Mouse (Mus musculus) right cerebral cortex, postnatal 14 days (tissue): ENCODE data around the gene Yju2.
A peak's percentile ranks its signal among the peaks of the same experiment; 100 is the strongest.
"Not testable (repeated sequence)": the region's sequence is repeated elsewhere in the genome, so short reads cannot be mapped to it uniquely, and the experiment has no call there.

Experiments used
- DNase-seq: peaks from one replicate; pipeline ENCODE4 v3.0.0; 2022

Gene Yju2

DNA sequence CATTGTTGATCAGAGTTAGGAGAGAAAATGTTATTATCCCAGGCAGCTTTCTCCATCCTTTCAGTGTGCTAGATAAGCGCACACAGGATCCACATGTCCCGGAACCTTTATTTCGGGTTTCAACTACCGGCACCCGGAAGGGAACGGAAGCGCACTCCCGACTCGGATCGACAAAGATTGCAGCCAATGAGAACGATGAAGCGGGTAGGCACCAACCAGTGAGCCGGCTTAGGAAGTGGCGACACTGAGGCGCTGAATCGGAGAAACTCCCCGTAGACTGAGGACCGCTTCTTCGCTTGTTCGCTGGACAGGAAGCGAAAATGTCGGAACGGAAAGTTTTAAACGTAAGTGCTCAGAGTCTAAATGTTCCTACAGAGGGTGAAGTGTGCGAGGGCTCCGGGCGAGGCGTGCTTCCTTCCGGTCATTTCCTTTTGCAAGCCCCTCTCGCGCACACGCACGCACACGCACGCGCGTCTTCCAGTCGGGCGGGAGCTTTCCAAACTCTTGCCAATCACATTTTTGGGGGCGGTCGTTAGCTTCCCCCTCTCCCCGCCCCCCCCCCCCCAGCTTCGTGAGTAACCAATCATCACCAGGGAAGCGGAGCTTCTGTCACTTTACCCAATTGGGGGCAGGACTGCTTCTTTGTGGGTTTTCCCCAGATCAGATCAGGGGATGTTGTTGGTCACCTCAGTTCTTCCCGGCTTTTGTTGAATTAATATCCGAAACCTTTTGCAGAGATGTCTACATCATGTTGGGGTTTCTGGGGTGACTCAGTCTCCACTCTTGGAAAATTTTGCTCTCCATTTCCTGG is at the start of gene Yju2:
Gene Yju2 (plus strand): TSS at position 182 of the 811 bp plus-strand sequence.
- peak; percentile 87 for DNase-seq

DNA sequence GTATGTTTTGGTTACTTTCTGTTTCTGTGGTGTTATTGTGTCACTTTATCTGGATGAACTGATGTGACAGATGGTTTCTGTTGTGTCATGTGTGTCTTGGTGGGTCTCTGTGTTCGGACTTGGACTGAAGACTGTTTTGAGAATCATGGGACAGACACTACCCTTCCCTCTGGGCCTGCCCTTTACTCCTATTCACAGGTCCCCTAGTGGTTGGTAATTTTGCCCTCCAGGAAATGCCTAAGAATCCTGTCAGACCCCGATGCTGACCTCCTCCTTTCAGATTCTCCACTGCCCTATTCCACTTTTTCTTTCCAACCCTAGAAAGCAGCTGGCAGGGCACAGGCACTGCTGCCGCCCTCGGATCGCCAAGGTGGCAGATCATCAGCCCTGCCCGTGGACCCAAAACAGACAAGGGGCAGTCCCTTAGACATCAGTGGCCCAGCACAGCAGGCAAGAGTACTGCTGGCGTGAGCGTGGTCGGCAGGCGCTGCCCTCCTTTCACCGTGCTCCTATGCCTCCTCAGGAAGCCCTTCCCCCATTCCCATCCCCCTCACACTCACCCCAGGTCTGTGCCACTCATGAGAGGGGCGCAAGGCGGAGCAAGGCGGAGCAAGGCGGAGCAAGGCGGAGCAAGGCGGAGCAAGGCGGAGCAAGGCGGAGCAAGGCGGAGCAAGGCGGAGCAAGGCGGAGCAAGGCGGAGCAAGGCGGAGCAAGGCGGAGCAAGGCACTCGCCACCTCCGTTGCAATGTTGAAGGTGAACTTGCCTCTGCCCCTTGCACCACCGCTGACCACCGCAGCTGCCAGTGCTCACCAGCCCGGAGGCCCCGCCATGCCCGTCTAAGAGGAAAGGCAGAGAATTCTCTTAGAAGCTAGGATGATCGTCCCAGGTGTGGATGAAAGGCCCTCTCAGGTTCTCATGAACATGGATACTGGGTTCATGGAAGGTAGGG is 27.1 kb upstream of the Yju2 start:
- peak; percentile 70 for DNase-seq

DNA sequence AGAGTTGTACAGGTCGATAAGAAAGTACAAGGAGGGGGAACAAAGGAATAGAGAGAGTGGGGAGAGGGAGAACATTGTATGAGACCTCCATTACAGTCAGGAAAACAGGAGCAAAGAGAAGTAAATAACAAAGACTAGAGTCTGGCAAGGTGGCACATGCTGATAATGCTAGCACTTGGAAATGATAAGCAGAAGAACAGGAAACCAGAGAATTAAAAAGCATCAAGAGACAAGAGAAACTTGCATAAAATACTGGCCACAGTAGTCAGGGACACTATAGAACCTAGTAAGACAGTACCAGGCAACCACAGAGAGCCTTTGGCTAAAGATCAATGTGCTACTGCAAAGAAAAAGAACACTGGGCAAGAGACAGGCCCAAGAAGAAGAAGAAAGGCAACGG is 26.3 kb upstream of the Yju2 start:
- no peak for DNase-seq

DNA sequence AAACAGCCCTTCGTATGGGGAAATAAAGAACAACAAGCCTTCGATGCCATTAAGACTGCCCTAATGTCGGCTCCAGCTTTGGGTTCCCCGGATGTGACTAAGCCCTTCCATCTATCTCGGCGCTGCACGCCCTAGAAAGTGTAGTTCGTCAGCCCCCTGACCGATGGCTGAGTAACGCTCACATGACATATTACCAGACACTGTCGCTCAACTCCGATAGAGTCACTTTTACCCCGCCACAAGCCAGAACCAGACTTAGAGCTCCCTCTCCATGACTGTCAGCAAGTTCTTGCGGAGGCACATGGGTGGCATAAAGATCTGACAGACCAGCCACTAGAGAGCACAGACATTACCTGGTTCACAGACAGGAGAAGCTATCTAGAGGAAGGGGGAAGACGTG is 25.7 kb upstream of the Yju2 start:
- DNase-seq: no peak

DNA sequence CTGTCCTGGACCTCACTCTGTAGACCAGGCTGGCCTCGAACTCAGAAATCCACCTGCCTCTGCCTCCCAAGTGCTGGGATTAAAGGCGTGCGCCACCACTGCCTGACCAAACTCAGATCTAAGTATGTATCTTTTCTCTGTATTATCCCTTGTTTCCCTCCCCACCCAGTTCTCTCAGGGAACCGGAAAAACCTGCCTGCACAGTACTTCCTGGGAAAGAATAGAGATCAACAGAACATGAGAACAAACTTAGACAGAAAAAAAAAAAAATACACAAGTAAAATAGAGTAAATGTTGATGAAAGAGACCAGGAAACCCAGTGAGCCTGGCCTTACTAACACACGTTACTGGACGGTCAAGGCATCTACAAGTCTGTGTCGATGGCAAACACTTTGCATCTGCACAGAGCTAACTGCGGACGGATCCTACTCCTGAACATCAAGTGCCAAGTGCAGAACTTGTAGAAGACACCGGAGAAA is 14.5 kb upstream of the Yju2 start:
- not testable (repeated sequence) for DNase-seq

DNA sequence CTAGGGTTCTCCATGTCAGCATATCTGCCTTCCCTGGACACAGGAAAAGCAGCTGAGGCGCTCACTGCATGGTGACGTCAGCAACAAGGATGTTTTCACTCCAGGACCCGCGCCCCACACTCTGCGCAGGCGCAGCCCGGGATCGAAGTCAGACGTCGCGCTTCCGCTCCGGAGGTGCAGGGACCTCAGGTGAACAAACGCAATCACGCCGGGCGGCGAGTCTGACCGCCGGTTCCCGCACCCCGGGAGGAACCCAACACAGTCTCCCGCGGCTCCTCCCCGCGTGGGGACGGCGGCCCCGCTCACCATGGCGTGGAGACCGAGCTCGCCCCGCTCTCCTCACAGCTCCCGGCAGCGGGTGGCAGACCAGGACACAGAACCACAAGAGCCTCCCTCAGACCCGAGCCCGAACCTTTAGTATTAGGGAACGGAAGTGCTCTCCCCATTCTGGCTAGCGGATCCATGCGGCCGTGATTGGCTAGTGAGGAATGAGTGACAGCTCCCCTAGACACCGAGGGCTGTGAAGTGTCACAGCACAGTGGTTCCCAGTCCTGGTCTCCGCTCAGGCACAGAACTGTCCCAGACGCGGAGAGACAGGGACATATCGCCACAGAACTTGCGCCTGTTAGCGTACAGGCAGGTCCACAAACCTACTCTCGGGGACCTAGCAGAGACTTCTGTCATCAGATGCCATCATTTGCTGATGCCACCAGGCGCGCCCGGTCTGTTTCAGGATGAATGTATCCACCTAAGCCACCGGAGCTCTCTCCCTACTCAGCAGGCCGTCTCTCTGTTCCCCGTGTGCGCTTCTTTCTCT is 13.8 kb upstream of the Yju2 start:
- DNase-seq: peak; percentile 90

DNA sequence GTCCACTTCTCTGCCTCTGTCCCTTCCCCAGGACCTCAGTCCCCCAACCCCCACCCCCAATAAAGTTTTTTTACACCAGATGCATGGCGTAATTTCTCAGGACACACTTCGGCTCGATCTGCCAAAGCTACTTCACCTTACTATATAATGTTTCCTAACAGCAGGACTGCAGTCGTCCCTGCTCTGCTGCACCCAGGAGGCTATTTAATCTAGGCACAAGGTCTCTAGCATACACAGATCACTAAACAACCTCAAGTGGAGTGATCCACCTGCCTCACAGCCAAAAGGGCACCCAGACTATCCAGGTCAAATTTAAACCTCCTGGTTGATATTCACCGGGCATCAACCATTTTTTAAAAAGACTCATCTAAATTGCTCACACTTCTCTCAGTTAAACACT is 13.2 kb upstream of the Yju2 start:
- no peak for DNase-seq

DNA sequence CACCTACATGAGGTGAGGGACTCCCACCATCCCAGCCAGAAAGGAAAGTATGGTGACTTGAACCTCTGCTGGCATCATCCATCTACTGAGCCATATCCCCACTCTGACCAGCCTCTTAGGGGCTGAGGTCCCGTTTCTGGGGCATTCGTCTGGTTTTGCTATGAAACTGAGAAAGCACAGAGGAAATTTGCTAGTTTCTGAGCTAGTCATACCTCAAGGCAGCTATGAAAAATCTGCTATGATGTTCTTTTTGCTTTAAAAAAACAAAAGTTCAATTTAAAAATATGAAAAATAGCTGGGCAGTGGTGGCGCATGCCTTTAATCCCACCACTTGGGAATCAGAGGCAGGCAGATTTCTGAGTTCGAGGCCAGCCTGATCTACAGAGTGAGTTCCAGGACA is 10.3 kb upstream of the Yju2 start:
- DNase-seq: no peak

DNA sequence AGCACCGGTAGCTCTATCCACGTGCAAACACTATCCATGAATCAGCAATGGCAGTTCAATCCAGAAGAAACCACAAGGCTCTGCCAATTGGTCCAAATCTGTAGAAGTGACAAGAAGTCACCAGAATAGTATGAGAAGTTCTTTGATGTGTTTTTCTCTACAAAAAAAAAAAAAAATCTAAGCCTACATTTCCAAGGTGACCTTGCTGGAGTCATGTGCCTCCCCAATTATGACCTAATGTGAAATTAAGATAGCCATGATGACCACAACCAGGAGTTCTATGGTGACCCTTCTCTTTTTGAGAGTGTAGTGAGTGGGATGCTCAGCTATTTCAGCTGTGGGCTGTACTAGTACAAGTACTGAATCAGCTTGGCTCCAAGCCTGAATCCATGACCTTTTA is 9.5 kb upstream of the Yju2 start, which contains the start of gene Zfp119b:
Gene Zfp119b (minus strand): TSS at position 101 of the 400 bp plus-strand sequence.
- DNase-seq: no peak

DNA sequence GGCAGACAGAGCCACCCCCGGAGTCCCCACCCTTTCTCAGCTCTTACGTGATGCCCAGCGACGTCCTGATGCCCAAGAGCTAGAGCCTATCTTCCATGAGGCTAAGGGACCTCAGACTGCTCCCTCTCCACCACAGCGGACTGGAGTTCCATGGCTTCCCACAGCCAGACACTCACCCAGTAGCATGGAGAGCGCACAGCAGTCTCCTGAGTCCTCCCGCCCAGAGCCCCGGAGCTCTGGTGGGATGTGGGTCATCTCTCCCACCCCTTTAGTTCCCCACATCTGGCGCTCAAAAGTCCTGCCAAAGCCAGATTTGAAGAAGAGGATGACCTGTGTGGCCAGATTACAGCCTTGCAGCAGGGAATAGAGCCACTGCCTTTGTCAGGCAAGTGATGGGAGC is 8.3 kb upstream of the Yju2 start:
- no peak for DNase-seq

DNA sequence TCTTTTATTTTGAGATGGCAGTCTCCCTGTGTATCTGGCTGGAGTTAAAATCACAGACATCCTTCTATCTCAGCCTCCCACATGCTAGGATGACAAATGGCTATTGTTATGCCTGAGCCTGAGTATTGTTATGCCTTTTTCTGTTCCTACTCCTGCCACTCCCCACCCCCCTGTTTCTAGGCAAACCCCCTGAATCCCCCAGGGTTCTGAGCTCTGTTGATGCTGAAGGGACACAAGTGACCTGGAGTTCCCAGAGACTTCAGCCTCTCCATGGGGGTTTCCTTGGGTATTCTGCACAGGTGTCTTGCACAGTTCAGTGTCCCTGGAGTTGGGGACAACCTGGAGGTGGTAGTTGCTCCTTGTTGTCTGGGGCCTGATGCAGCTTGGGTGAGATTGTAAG is 6.9 kb upstream of the Yju2 start:
- DNase-seq: no peak

DNA sequence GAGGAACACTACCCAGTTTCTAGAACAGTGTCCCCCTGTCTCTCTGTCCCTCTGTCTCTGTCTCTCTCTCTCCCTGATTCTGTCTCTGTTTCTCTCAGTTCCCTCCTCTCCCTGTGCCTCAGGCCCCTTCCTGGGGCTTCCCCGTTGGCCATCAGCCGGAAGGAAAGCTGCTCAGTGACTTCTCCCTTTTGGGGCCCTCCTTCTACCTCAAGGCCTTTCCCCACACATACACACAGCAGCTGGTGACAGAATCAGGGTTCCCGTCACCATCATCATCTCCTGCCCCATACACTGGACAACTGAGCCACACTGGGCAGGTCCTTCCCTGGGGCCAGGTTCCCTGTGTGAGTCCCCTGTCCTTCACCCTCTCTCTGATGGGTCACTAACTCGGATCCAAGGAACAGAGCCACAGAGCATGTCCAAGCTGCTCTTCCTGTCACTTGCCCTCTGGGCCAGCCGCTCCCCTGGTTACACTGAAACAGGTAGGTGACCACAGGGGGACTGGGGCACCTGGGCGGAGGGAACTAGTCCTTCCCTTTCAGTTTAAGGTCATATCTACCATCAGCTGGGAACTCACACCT is 6.4 kb upstream of the Yju2 start, which contains the start of gene Ebi3:
Gene Ebi3 (plus strand): TSS at position 194 of the 581 bp plus-strand sequence.
- no peak for DNase-seq

DNA sequence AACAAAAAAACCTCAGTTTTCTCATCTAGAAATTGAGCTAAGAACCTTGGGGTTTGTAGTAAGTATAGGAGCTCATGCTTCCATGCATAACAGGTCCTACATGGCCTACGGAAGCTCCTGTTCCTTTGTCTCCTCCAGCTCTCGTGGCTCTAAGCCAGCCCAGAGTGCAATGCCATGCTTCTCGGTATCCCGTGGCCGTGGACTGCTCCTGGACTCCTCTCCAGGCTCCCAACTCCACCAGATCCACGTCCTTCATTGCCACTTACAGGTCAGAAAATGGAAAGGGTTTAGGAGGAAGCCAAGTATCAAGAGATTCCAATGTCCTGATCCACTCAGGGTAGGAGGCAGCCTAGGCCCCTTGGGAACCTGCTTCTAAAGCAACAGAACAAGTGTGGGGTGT is 5.1 kb upstream of the Yju2 start:
- DNase-seq: no peak

DNA sequence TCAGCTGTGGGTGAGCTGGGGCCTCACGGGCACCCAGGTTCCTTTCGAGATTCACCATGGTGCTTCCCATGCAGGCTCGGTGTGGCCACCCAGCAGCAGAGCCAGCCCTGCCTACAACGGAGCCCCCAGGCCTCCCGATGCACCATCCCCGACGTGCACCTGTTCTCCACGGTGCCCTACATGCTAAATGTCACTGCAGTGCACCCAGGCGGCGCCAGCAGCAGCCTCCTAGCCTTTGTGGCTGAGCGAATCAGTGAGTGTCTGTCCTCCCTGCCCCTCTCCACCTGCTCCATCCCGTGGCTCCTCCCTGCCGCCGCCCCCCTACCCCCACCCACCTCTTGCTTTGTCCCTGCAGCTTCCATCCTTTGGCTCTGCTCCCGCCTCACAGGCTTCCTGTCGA is 4.7 kb upstream of the Yju2 start:
- no peak for DNase-seq

DNA sequence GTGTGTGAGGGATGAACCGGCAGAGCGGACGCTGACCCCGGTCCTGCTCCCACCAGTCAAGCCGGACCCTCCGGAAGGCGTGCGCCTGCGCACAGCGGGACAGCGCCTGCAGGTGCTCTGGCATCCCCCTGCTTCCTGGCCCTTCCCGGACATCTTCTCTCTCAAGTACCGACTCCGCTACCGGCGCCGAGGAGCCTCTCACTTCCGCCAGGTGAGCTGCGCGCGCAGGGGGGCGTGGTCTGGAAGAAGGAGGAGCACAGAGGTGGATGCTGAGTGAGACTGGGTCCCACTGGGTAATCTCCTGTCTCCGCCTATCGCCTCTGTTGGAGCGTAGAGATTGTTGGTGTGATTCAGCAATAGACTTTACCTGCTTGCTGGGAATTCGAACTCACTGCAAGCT is 2.8 kb upstream of the Yju2 start:
- peak; percentile 87 for DNase-seq

DNA sequence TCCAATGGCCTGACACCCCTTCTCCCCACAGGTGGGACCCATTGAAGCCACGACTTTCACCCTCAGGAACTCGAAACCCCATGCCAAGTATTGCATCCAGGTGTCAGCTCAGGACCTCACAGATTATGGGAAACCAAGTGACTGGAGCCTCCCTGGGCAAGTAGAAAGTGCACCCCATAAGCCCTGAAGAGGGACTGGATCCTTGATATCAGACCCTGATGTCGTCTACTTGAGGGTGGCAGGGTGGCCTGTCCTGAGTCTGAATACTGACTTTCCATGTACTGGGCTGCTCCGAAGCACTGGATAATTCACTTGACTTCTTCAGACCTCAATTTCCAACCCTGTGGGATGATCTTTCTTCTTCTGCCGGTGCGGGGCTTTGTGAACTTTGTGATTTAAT is 2.3 kb upstream of the Yju2 start:
- no peak for DNase-seq

DNA sequence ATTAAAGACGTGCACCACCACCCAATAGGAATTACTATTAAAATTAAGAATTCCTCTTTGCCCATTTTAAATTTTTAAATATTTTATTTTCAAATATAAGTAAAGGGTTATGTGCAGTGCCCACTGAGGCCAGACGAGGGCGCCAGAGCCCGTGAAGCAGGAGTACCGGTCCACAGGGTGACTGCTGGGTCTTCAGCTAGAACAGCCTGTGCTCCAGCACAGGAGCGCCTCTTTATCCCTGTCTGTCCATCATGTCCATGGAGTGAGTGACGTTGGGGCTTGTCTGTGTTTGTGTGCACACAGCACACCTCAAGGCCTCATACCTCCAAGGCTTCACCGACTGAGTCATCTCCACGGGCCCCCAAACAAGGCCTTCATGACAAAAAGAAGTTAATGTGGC is 1.7 kb upstream of the Yju2 start:
- peak; percentile 79 for DNase-seq

DNA sequence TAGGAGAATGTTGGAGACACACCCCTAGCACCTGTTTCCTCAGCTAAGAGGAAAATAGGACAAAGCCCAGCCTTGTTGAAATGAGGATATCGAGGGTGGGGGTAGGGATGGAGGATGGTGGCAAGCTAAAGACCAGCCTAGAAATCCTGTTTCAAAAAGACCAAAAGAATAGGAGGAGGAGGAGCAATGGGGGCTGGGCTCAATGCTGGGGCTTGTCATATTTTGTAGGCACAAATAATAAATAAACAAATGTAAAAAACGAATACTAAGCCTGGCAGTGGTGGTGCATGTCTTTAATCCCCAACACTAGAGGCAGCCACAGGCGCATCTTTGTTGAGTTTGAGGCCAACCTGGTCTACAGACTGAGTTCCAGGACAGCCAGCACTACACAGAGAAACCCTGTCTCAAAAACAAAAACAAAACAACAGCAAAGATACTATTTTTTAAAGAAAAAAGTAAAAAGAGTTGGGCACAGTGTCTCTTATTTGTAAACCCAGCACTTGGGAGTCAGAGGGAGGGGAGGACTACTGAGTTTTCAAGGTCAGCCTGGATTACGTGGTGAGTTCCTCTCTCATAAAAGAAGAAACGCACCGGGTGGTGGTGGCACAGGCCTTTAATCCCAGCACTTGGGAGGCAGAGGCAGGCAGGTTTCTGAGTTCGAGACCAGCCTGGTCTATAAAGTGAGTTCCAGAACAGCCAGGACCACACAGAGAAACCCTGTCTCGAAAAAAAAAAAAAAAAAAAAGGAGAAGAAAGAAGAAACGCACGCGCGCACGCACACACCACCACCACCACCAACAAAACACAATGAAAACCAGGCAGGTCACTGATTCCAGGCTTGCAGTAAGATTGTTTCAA is 944 bp upstream of the Yju2 start:
- DNase-seq: no peak

DNA sequence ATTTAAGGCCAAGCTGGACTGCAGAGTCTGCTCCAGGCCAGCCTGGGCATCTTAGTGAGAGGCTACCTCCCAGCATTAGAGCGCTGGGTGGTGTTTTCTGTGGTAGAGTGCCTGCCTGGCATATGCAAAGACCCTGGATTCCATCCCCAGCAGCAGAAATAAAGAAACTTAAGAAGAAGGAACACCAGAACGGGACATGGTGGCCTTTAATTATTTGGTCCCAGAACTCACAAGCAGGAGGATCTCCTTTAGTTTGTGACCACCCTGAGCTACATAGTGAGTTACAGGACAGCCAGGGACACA is 364 bp upstream of the Yju2 start:
- no peak for DNase-seq

DNA sequence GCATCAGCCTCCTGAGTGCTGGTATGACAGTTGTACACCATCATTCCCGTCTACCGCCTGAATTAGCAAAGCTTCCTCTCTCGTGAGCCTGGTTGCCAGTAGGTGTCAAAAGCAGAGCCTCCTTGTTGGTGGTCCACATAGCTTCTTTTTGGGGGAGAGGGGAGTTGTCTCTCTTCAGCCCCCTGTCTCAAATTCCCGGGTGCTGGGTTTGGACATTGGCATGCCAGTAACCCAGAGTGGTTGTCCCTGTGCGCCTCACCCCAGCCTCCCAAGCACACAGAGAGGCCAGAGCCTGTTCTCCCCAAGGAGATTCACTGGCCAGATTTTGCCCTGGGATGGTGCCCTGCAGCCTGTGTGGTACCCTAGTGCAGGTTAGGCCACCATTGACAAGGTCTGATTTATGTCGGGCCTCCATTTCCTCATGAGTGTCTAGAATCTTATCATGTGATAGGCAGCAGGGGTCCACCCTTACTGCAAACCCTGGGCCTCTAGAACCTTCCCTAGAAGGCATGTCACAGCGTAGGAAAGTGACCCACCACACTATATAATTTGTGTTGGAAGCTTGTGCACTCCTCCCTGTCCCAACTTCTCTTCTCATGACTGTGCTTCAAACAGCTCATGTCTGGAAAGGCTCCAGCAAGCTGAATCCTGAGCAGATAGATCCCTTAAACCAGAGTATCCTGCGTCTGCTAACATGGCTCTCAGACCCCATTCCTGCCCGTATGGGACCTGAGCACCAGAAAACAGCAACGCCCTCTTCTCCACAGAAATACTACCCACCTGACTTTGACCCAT is 1.2 kb downstream of the Yju2 start:
- DNase-seq: no peak

DNA sequence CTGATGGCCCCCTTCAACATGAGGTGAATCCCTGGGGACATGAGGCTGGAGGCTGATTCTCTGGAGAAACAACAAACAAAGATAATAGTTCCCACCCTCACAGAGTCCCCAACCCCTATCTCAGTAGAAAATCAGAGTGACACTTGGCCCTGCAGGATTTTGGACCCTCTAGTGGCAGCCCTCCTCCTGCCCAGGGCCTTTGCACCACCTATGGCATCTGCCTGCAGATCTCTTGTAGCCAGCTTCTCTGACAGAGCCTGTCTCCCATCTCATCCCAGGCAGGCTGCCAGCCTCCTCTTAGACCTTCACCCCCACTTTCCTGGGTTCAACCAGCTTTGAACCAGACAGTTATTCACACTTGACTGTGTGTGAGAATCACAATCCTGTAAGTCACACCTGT is 1.9 kb downstream of the Yju2 start:
- no peak for DNase-seq
